Mouse (Mus musculus) frontal cortex, adult 2 months (tissue): ENCODE data around the gene Gm8251. TPM values are rescaled to one million over a fixed set of nuclear protein-coding genes. Genes with fewer than 3 reads are reported as not detected.
A peak's percentile ranks its signal among the peaks of the same experiment; 100 is the strongest.
"Not testable (repeated sequence)": the region's sequence is repeated elsewhere in the genome, so short reads cannot be mapped to it uniquely, and the experiment has no call there.

ENCODE experiments used
- DNase-seq, 2 experiments: peaks; one replicate each; pipeline ENCODE4 v3.0.0; 2022; ENCODE audit warnings: low spot score in 1 of 2; ENCODE audit errors: extremely low spot score in 1 of 2
- polyA plus RNA-seq: library from polyadenylated mRNA; depleted of rRNA; stranded (reverse); fragments of >200 nt; gene quantifications from 2 replicates; pipeline ENCODE4 v1.2.3, GENCODE M21; 2012; rRNA removed

The Gm8251 gene
- polyA plus RNA-seq = 0.02 TPM in 1 of 2 replicates, not detected in the other

DNA sequence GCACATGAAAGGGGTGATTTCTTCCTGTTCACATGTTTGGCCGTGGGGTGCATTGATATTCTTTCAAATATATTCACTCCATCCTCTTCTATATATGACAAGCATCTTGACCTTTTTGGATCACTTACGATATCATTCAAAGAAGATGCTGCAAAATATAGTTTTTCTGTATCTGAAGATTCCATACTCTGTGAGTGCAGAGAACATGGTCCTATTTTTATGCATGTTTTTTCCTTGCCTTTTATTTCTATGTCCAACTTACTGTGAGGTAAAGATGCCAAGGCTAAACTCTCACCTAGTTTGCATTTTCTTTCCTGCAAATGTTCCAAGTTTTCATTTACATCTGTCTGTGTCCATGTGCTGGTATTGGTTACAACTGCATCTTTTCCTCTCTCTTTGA, at the start of gene Gm8251:
TSS of gene Gm8251 (minus strand) at position 101 of the 400 bp plus-strand sequence.
- DNase-seq = no peak

DNA sequence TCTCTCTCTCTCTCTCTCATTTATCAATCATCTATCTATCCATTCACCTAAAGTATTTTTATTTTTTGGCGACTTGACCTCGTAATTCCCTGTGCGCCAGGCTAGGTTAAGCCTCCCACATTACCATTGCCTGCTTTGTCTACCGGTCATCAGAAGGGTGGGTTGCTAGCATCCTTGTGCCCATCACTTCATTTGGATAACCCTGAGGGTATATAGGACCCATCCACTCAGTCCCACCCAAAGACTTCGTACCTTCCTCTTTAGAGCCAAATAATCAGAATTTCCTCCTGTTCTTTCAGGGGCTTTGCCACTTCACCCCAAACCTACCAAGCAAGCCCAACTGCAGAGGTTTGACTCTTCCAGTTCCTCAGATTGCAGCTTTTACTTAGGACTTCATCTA, 41.2 kb upstream of the Gm8251 start:
- DNase-seq = no peak

DNA sequence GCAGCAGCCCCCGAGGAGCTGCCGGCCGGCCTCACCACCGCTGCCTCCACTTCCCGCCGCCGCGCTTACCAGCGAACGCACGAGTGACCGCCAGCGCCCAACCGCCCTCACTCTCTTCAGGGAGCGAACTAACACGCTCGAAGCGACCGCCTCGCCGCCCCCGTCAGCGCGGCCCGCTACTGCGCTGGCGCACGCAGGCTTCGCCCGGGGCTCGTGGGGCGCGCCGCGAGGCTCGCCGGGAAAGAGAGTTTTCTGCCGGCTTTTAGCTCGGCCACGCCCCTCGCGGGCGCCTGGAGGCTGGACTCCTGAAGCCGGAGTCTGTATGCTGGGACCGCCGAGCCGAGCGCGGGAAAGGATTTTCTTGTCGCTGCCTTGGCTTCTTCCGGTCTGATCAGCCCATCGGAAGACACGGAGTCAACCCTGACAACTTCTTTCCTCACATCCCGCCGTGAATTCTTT, 40.6 kb upstream of the Gm8251 start, which contains the start of gene Tex30:
TSS of gene Tex30 (minus strand) at position 183 of the 459 bp plus-strand sequence.
- peak; percentile 86 to 95 for DNase-seq

DNA sequence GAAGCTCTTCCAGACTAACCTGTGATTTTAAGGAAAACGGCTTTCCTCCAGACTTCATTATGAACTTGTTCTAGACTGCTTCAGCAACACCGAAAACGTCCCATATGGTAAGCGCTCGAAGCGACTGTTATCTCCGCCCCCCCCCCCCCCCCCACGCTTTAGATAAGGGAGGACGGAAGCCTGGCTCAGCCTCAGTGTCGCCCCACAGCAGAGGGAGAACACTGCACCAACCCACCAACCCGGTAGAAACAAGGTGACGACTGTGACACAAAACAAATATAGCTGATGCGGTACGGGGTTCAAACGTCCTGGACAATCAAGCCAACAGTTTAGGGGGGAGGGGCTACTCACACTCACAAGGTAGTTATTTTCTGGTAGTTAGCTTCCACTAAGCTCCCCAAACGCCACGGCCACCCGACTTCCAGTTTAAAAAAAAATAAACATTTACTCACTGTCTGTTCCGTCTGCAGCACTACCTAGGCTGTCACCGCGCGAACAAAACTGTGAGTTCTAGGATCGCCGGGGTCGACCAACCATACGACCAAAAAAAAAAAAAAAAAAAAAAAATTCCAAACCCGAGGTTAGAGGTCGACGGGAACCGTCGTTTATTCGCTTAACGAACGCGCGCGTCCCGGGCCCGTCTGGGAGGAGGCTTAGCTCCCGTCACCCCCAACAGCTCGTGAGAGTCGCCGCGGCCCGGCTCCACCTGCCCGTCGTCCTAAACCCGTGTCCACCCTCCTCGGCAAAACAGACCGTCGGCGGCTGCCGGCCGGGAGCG, 39.9 kb upstream of the Gm8251 start:
- DNase-seq = no peak

DNA sequence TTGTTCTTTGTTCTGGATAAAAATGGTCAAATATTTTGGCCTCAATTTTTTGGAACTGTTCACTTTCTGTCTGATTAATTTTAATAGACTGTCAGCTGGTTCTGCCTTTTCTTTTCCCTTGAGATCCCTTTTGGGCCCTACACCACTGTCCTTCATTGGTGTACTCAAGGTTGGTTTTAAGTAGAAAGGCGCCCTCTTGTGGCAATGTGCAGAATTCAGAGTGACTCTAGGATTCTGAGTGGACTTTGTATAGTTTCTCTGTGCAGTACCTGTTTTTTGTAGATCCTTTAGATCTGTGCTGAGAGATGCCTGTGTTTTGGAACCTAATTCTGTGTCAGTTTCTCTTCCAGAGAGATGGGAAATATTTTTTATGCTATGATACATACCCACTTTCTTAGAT, 2.9 kb upstream of the Gm8251 start:
- peak; percentile 41 to 81 for DNase-seq

DNA sequence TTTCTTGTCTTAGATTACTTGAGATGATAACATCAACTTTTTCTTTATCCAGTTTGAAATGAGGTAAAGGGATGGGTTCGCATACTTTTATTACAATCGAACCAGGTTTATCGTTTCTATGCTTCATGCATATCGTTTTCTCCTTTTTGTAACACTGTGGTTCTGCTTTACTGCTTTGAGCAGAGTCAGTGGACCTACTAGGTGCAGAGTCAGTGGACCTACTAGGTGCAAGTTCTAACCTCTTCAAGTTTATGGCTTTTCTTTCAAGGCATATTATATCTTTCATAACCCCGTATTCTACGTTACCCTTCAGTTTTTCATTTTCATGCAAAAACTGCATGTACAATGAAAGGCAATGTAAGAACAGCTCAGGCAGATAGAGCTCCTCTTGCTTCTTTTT, 1.7 kb upstream of the Gm8251 start:
- no peak for DNase-seq

DNA sequence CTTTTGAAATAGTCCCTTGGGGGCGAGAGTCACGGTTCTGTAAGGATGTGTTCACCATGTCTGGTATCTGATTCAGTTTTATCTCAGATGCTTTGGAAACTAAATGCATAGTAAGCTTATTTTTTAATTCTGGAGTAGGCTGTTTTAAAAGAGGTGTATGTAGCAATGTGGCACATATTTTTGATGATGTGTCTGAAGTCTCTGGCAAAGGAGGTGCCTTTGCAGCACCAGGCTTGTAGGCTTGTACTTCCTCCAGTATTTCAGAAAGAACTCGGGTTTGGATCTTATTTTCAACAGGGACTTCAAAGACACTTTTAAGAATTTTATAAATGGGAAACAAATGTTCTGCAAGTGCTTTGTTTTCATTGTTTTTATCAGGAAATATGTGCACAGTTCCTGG, 3.9 kb downstream of the Gm8251 start:
- DNase-seq = peak in 1 of 2 experiments; percentile 16

DNA sequence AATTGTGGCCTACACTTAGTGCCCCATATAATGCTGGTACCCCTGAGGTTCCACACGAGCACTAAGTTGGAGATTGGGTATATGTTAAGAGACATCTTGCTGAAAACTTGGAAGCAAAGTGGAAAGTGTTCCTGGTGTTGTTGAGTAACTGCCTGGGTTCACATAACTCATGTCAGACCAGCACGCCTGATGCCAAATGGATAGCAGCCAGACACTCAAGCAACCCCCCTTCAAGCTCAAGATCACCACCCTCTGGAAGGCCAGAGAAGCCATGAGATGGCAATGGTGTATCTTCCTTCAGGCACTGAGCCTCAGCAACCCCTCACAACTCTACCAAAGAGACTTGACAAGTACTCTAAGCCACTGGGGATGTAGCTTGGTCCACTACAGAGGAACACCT, 15.2 kb downstream of the Gm8251 start:
- no peak for DNase-seq

DNA sequence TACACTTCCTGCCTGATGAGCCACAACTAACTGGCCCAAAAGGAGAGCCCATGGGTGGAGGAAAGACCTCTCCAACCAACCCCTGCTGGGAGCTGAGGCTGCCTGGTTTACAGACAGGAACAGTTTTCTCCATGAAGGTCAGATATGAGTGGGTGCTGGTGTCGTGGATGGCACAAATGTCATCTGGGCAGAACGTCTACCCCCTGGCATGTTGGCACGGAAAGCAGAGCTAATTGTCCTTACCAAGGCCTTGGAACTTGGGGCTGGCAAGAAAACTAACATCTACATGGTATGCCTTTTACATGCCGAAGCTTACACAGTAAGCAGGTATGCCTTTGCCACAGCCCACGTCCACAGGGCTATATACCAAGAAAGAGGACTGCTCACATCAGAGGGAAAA, 16.0 kb downstream of the Gm8251 start:
- not testable (repeated sequence) for DNase-seq

DNA sequence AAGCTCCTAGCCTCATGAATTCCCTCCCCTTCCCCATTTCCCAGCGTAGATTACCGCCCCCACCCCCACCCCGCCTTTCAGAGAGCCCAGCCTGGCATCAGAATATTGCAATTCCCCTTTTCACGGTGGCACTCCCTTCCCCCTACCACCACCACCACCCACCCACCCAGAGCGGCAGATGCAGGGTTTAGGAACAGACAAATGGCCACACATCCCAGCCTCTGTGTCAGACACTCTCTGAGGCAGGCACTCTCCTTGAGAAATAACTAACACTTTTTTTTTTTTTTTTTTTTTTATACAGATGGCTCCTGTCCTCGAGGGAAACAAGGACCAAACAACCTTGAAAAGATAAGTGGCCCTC, 19.2 kb downstream of the Gm8251 start:
- DNase-seq = no peak

DNA sequence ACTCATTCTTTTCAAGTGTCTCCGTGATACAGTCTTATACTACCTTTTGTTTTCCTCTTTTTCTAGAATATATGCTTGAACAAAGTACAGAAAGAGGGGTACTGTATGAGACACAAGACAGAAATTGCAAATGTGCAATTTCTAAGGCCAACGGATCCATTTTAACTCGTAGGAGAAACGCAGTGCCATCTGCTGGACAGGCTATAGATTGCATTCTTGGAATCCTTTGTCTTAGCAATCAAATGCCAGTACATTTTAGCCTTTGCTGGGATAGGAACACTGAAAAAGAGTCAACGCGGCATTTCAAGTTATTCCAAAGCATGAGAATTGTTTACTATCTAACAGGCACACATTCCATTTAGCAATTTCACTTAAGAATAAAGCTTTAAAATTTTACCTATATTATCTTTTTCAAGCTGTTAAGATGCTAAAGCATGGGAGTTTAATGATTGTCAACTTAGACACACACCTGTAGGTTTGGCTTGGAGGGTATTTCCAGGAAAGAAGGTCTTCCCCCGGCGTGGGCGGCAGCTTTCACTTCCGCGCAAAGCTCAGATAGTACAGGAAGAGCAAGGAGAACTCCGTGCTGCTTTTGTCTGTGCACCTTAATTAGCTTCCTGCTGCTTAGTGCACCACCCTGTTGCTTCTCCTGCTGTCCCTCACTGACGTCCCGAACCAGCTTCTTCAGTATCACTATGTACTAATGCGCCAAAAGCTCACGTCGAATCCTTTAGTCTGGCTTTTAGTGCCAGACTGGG, 19.8 kb downstream of the Gm8251 start:
- DNase-seq = peak in 1 of 2 experiments; percentile 73

DNA sequence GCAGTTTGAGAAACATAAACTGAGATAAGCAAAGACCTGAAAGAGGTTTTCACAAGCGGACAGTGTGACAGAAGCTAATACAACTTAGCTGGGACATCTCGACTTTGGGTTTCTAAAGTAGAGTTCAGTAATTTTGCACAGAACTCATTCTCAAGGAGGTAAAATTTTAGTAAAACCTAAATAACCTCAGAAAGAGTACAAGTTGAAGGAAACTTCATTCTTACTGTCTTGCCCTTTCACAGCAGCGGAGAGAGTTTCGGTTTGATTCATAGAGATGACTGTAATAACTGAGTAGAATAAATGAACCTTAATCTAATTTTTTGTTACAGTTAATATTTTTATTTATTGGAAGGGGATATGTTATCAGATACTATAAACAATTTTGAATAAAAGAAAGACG, 28.8 kb downstream of the Gm8251 start:
- DNase-seq = no peak

DNA sequence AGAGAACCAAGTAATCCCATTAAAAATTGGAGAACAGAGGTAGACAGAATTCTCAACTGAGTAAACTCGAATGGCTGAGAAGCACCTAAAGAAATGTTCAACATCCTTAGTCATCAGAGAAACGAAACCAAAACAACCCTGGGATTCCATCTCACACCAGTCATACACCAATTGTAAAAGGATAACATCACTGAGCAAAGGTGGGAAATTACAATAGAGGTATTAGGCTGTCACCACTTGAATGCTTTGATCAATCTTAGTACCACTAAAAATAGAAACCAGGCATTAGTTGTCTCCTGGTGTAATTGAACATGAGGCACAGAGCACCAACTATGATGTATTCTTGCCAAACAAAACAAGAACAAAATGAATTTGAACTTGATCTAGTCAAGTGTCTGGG, 29.5 kb downstream of the Gm8251 start:
- DNase-seq = no peak

DNA sequence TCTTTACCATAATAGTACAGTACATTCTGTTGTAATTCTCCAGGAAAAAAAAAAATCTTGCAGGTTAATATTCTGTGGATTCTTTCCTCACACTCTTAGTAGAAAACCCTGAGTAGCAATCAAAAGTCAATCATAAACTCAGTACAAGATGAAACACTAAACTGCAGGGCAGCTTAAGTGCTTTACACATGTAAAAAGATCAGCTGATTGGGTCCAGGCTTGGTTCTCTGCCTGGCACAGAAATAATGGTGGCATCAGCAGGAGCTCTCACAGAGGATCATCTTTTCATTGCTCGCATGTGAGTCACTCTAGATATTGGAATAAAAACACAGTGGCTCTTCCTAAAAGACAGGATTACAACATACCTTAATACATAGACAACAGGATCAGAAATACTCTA, 34.1 kb downstream of the Gm8251 start:
- no peak for DNase-seq

DNA sequence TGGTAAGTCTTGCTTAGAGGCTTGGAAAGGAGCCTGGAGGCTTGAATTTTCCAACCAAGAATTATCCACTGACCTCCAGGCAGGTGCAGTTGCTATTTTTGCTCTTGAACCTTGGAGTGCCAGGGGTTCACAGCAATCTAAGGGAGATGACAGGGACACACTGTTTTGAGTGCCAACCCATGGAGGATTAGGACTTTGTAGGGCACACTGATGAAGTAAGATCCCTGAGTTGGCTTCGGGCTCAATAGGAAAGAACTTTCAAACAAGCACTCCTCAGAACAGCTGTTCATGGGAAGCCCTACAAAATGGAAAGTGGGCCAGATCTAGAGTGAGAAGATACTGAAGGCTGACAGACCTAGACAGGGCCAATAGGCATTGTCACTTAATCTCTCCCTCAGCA, 39.1 kb downstream of the Gm8251 start:
- no peak for DNase-seq

DNA sequence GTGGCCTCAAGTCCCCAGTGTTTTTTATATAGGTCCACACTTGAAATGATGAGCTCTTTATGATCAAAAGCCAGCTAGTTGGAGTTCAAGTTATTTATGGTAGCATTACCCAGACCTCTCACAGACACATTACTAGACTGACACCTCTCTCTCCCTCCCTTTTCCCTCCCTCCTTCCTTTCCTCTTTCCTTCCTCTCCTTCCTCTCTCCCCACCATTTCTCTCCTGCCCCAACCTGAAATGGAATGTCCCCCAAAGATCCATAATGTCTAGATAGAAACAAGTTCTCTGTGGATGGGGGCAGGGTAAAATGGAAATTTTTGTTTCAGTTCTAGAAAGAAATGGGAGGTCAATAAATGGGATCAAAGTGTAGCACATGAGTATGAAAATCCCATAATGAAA, 41.8 kb downstream of the Gm8251 start, which contains the start of gene Mettl21c:
TSS of gene Mettl21c (minus strand) at position 101 of the 400 bp plus-strand sequence.
- no peak for DNase-seq

DNA sequence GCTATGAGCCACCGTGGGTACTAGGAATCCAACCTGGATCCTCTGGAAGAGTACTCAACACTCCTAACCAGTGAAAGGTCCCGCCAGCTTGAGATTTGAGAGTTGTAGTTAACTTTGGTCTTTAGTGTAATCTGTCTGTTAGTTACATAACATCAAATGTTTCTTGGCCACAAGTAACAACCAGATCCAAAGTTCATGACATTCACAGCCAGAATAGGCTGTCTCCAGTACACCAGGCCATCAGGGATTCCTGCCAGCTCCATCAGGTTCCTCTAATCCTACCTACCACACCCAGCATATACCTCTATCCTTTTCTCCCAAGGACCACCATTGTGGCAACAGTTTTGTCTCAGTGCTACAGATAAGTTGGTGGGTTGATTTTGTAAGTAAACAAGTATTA, 46.2 kb downstream of the Gm8251 start:
- DNase-seq = no peak

Other genes with a start within 250 kb of the Gm8251 start
- 55.7 and 57.4 TPM in 2 replicates for gene Uxs1, start 234.1 kb downstream of the Gm8251 start, polyA plus RNA-seq
- 25.7 and 27.9 TPM in 2 replicates for gene Tpp2, start 128.3 kb downstream of the Gm8251 start, polyA plus RNA-seq
- gene Mettl21c, start 41.9 kb downstream of the Gm8251 start, polyA plus RNA-seq = 0.02 and 0.12 TPM in 2 replicates
- 6.7 and 8.2 TPM in 2 replicates for gene Tex30, start 40.5 kb upstream of the Gm8251 start, polyA plus RNA-seq
- gene Kdelc1, start 56.9 kb upstream of the Gm8251 start, polyA plus RNA-seq = 15.3 and 15.4 TPM in 2 replicates
- 12.2 and 15.1 TPM in 2 replicates for gene Bivm, start 57.0 kb upstream of the Gm8251 start, polyA plus RNA-seq
- gene Ercc5, start 85.8 kb upstream of the Gm8251 start, polyA plus RNA-seq = 21.3 and 22.3 TPM in 2 replicates
- gene Mettl21e, start 157.0 kb upstream of the Gm8251 start, polyA plus RNA-seq = 0.04 TPM in 2 replicates